In genomic region chr10:96266100-96266735, GRCm38 (mm10) we compare ENCODE assay signal across 10 mouse cellular contexts.
DNase-seq lines count a peak whose midpoint lies in the region; ATAC-seq and TF ChIP-seq lines count a peak whose summit lies in the region.
"Had no signal": no experiment of that assay in that cellular context is flagged by ENCODE, and none has a peak within 500 bp of the region (broad histone marks: within the 10 kb centered on the region; RNA-seq: fewer than 3 reads in every experiment).

No protein-coding gene starts in this region.

- H3K4me2 ChIP-seq in lung, embryonic 15.5 days: no peak overlapping the region
- no peak overlapping the region for H3K4me2 ChIP-seq in lung, postnatal 0 days (replicated peaks; ENCODE audit: low read depth, low read length)

- H3K36me3 ChIP-seq in lung, embryonic 15.5 days: no peaks in the 10 kb centered on the region
- H3K36me3 ChIP-seq in lung, postnatal 0 days (ENCODE audit: insufficient read depth, low read length): no peaks in the 10 kb centered on the region

- TF ChIP-seq EP300 in lung, postnatal 0 days (IDR thresholded peaks at IDR 0.05): no peak

- 52% methylated on average over 9 of the region's 9 CpGs for WGBS in lung, embryonic 15.5 days
- 57% methylated on average over 9 of the region's 9 CpGs for WGBS in lung, postnatal 0 days

- no peak overlapping the region for H3K9ac ChIP-seq in lung, embryonic 15.5 days
- H3K9ac ChIP-seq in lung, postnatal 0 days (replicated peaks; ENCODE audit: low read depth): no peak overlapping the region

- H3K4me1 ChIP-seq in lung, embryonic 15.5 days: peaks cover 48% of the 10 kb centered on the region
- peaks cover 8% of the 10 kb centered on the region for H3K4me1 ChIP-seq in lung, postnatal 0 days (ENCODE audit: insufficient read depth, low read depth, low read length)

- H3K27ac ChIP-seq in lung, embryonic 15.5 days: peak overlapping the region; percentile 89; the same call in 1 of the 2 replicates
- no peak overlapping the region for H3K27ac ChIP-seq in lung, postnatal 0 days (ENCODE audit: low read length)

- no peaks in the 10 kb centered on the region for H3K9me3 ChIP-seq in lung, embryonic 15.5 days
- no peaks in the 10 kb centered on the region for H3K9me3 ChIP-seq in lung, postnatal 0 days (ENCODE audit: low read length)

- ATAC-seq in lung, embryonic 15.5 days (ENCODE audit: borderline replicate concordance, extremely low read depth, low FRiP score, low TSS enrichment): no peak; the same call in 1 of the 2 replicates
- no peak for ATAC-seq in lung, postnatal 0 days
- ATAC-seq in megakaryocyte progenitor cell, adult 5-6 weeks (replicated peaks; ENCODE audit: poor library complexity): peak; percentile 63

- H3K4me3 ChIP-seq in lung, embryonic 15.5 days: no peak overlapping the region
- no peak overlapping the region for H3K4me3 ChIP-seq in lung, postnatal 0 days (ENCODE audit: low read depth, low read length)

- intact Hi-C loops in gastrocnemius, postnatal 14 days (cut with DNase I; ENCODE audit: low total_unique reads): no loop called here

- H3K27me3 ChIP-seq in lung, embryonic 15.5 days: no peaks in the 10 kb centered on the region
- no peaks in the 10 kb centered on the region for H3K27me3 ChIP-seq in lung, postnatal 0 days (replicated peaks; ENCODE audit: insufficient read depth, low read length)

- DNase-seq in cerebellum, postnatal 14 days: peak; percentile 10 to 27
- no peak for DNase-seq in cerebellum, adult 9-11 months
- no peak for DNase-seq in lung, postnatal 0 days (ENCODE audit: low spot score)
- DNase-seq in gastrocnemius, postnatal 14 days: peak; percentile 25
- no peak for DNase-seq in liver
- no peak for DNase-seq in right cerebral cortex, adult 18-20 months
- DNase-seq: cerebellum, adult 2 months; kidney, postnatal 36 days had no signal

- no peak for TF ChIP-seq CTCF in lung, postnatal 0 days (IDR thresholded peaks at IDR 0.05)

Comparison
In these comparisons a context has a peak if more than half of its experiments do, and no peak if none do; other contexts are left out.
1. DNase-seq: peak in cerebellum, postnatal 14 days (2 of 2) and gastrocnemius, postnatal 14 days (single experiment); none in cerebellum, adult 9-11 months (single experiment), lung, postnatal 0 days (single experiment), liver (single experiment) and right cerebral cortex, adult 18-20 months (single experiment).